Mouse (Mus musculus) megakaryocyte, embryonic 14.5 days (primary cell): ENCODE data around the gene Paqr6.

Source experiments
- FLI1 ChIP-seq: IDR thresholded peaks from 2 replicates; pipeline ENCODE4 v1.6.1; 2012; ENCODE audit warnings: low read length, inconsistent platforms, mixed read lengths
- GATA1 ChIP-seq: IDR thresholded peaks from 3 replicates; pipeline ENCODE4 v1.6.1; 2012; ENCODE audit warnings: mixed read lengths, low read length, inconsistent platforms, borderline replicate concordance

- no peak for TF ChIP-seq GATA1
- no peak for TF ChIP-seq FLI1
Measured at GRCm38 (mm10) chr3:88411681-88412080, 47.3 kb downstream of the Paqr6 start.
